Mouse (Mus musculus): ENCODE data around the gene Ccdc136.
"Not testable (repeated sequence)": the region's sequence is repeated elsewhere in the genome, so short reads cannot be mapped to it uniquely, and the experiment has no call there.

Gene Ccdc136

DNA sequence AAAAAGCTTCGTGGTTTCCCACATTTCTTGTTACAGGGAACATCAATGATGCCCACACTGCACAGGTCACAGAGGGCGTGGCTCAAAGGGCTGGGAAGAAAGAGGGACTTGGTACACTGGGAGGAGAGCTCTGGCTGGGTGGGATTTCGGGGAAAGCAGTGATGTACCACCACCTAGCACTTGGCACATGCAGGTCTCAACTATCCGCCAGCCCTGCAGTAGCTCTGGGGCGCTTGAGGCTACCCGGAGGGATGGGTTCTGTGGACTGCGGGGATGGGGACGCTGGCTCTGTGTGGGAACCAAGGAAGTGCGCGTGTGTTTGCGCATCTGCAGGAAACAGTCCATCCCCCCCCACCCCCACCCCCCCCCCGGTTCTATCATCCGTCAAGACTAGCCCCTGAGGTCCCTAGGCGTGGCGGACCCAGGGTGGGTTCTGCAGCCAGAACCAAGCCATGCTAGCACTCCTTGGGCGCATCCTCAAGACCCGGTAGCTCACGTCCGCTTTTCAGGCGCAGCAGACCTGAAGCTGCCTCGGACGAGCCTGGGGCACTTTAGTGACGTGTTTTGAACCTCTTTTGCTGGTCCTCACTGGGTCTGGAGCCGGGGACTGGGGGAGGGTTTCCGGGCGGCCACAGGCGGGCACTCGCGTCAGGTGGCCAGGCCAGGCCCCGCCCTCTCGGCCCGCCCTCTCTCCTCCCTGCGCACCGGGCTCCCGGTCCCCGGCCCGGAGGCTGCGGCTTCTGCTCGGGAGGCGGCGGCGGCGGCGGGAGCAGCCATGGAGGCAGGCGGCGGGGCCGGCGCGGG is at the start of gene Ccdc136:
Gene Ccdc136 (plus strand): TSS at position 400 of the 804 bp plus-strand sequence.
- peak; percentile 79 to 84 for DNase-seq

DNA sequence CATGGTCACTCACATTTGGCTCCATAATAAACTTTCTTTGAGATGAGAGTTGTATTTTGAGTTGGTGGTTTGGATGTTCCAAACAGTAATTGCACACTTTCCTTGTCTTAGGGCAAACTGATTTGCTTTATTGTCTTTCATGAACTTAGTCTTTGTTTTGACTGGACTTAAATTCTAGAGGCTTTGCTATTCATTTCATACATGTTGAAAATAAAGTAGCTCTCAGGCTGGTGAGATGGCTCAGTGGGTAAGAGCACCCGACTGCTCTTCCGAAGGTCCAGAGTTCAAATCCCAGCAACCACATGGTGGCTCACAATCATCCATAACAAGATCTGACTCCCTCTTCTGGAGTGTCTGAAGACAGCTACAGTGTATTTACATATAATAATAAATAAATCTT is 49.6 kb upstream of the Ccdc136 start:
- DNase-seq, result not testable (repeated sequence)

DNA sequence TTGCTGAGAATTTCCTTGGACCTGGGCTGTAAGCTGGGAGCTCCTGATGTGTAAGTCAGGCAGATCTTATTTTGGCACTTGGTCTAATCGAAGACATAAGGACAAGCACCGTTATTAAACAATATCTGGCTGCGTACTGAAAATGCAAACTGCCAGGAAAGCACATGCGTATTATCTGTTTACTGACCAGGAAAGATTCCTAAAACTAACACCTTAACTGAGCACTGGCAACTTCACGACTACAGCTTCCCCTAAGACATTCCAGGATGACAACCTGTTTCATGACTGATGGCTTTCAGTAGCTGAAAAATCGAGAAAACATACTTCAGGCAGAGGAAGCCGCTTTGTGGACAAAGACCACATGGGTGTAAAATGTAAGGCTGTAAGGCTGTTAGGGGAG is 48.9 kb upstream of the Ccdc136 start:
- DNase-seq, result peak in 1 of 2 experiments; percentile 8

DNA sequence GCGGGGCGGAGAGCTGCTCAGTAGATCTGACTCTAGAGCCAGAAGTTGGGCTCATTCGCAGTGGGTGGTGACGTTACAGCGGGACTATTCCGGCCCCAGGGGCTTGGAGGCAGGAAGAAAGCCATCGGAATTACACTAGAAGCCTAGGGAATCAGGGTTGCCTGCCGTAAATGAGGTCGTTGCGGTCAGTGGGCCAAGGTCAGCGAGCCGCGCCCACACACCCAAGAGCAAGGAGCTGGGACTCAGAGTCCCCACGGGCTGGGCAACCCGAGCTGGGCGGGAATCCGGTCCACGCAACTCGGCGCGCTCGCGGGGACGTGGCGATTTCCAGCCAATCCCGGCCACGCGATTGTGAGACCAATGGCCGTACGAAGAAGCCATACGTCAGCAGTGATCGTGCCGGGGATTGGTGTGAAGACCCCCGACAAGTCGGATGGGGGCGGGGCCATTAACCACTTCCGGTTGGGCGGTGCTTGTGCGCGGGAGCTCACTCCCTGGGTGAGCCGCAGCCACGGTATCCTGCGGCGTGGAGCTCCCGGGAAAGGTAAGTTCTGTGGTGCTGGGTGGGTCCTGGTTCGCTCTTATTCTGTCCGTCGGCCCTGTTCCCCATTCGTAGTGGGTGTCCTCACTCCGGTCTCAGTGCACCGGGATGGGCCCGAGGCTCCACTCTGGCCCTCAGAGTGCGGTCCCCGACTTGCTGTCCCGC is 48.3 kb upstream of the Ccdc136 start, which contains the start of gene Calu:
Gene Calu (plus strand): TSS at position 405 of the 706 bp plus-strand sequence.
- peak; percentile 100 for DNase-seq

DNA sequence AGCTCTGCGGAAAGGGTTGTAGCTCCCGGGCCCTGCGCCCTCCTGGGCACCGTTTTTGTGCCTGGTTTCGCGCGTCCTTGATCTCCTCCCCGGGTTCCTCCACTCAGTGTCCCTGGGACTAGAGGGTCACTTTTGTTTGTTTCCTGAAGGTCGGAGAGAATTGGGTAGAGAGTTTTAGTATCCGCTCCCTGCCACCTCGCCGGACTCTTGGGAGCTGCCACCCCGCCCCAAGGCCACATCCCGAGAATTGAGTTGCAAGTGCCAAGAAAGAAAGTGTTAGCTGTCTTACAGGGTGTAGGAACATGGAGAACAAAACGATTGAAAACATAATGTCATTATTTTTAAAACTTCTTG is 47.8 kb upstream of the Ccdc136 start:
- no peak for DNase-seq

DNA sequence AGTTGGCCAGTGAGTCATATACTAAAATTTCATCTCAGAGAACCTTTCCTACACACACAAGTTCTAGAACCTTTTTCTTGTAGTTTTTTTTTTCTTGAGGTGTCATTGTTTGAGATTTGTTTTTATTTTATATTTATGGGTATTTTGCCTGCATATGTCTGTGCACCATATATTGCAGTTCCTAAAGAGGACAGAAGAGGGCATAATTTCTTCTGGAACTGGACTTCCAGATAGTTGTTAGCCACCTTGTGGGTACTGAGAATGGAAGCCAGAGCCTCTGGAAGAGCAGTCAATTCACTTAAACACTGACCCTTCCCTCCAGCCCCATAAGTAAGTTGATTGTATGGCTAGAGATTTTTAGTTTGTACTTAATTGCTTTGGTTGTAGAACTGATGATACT is 44.5 kb upstream of the Ccdc136 start:
- DNase-seq, result no peak

DNA sequence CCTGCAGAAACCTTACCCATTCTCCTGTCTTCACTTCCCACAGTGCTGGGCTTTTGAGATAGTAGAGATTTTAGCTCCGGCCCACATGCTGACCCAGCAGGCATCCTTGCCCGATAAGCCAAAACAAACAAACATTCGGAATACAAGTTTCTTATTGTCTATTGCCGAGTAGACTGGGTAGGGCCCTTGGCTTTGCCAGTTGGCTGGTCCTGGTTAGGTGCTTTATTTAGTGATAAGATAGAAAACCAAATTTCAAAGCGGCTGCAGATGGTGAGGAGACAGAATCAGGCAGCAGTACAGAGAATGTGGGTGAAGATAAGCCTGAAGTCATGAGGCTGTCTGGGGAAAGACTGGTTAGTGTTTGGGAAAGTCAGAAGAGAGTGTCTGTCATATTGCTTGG is 43.3 kb upstream of the Ccdc136 start:
- DNase-seq, result no peak

DNA sequence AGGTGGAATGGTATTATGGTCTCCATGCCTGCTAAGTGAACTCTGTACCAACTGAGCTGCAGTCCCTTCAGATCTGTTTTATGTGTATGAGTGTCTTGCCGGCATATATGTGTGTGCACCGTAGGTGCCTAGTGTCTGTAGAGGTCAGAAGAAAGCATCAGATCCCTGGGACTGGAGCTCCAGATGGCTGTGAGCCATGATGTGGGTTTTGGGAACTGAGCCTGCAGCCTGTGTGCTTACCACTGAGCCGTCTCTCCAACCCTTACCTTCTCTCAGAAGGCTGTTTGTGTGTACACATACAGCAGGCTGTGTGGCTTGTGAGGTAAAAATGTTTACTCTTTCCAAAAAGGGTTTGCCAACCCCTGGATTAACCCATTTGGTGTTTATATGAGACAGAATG is 36.7 kb upstream of the Ccdc136 start:
- DNase-seq, result no peak

DNA sequence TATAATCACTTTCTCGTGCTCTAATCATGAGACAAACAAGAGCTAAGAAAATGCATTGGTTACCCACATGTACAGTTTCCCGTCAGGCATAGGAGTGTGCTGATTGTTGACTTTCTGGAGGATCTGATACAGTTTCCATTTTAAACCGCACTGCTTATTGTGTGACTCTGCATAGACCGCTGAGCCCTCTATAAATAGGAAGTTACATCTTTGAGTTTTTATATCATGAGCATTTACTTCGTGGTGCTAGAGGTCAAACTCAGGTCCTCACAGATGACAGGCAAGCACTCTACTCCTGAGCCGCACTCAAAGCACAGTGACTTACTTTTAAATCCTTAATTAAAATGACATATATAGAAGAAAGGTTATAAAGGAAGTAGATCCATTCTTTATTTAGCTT is 35.9 kb upstream of the Ccdc136 start:
- no peak for DNase-seq

DNA sequence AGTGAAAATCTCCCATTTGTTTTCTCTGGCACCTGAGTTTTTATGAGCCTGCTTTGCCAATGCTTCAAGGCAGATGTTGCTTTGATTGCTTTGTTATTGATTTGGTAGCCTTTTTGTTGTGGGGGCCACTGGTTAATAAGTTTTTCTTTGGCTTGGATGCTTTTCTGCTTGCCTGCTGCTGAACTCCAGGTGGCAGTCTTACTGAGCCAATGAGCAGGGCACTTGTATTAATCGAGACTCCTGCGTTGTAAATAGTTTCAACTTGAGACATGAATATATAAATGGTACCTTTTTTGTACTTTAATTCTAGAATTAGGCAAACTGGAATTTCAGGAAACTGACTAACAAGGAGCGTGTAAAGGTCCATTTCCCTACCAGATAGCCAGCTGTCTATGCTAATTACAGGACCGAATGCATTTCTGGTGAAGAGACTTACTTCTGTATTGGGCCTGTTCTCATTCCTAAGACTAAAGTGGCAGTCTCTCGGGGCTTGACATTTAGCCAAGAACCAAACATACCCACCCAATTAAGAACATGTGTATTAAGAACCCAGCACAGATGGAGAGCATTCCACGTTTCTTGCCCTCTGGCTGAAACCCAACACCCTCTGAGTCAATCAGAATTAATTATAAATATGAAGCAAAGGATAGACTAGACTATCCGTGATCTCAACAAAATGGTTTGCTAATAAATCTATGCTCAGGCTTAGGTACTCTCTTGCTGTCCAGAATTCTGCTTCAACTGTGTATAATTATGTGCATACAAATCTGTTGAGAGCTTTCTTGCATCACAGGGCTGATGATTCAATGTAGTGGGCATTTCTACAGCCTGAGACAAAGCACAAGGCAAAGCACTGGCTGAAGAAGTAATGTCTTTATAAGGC is 33.6 kb upstream of the Ccdc136 start:
- peak in 1 of 2 experiments; percentile 33 for DNase-seq

DNA sequence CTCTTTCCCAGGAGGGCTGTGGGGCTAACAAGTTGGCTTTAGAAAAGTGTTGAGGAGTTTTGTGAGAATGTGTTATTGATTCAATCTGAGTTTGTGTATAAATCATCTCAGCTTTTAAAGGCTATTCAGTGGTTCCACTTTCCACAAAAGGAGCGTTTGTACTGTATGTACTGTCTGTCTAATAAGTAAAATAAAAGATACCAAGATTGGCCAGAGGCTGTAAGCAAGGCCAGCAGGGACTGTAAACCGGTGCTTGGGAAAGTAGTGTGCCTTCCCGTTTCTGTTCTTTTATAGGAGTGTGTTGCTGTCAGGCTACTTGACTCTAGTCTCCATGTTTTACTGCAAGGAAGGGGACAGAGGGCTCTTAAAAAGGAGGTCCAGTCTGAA is 33.0 kb upstream of the Ccdc136 start:
- DNase-seq, result no peak

DNA sequence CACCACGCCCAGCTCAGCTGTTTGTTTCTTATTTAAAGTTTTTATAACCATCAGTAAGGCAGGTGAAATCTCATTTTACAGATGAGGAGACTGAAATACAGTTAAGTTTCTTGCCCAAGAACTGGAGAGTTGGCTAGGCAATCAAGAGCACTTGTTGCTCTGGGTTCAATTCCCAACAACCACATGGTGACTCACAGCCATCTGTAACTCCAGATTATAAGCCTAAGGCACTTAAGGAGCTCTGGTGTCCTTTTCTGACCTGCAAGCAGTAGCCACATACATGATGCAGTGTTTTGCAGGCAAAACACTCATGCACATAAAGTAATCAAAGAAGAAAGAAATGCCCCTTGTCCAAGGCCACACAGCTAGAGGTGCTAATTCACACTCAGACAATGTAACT is 30.8 kb upstream of the Ccdc136 start:
- DNase-seq, result no peak

DNA sequence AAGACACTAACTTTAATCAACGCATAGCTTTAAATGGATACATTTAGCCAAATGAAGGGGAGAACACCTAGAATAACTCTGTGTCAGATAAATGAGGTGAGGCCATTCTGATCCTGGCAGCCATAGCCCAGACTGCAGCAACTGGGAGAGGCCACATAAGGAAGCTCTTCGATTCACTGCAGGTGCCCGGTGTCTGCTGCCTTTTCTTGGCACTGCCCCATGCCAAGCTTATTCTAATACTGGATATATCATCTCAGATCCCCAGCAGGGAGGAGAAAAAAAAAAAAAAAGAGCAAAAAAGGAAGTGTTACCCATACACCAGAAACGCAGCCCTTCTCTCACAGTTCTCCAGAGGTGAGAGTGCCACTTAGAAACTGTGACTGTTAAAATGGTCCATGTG is 18.7 kb upstream of the Ccdc136 start:
- no peak for DNase-seq

DNA sequence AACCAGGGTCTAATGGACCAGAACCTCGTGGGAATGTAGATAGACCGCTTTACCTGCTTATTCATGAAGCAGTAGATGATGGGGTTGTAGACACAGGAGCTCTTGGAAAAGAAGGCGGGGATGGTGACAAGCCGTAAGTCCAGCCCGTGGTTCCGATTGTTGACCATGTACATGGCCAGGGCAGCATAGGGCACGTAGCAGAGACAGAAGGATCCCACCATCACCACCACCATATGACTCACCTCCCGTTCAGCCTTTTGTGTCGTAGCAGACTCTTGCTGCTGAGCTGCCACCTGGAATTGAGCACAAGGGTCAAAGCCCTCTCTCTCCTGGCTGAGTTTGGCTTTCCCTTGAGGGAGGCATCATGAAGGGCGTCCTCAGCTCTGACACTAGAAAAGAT is 17.4 kb upstream of the Ccdc136 start:
- no peak for DNase-seq

DNA sequence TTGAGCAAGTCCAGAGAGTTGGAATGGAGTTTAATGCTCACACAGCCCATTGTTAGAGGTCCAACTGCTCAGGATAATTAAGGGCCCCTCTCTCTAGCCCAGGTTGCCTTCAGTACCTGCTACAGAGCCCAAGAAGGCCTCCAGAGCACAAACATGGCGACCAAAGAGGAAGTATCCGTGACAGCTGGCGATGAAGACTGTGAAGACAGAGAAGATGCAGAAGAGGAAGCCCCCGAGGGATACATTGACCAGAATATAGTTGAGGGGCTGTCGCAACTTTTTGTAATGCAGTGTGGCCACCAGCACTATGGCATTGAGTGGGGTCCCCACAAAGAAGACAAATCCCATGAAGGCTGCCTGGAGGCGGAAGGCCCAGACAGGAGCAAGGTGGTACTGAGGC is 16.2 kb upstream of the Ccdc136 start:
- DNase-seq, result no peak

DNA sequence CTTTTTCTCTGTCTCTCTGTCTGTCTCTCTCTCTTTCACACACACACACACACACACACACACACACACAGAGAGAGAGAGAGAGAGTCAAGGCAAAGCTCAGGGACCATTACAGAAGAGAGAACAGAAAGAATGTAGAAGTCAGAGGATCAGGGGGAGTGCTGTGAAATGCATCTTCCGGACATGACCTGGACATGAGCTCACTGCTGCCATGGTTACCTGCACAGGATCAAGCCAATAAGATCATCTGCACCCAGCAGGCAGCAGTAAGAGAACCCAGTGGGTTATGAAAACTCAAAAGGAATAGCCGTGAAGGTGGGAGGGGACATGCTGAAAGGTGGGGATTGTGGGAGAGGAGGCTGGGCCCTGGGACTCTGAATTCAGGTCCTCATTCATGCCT is 13.7 kb upstream of the Ccdc136 start:
- no peak for DNase-seq

DNA sequence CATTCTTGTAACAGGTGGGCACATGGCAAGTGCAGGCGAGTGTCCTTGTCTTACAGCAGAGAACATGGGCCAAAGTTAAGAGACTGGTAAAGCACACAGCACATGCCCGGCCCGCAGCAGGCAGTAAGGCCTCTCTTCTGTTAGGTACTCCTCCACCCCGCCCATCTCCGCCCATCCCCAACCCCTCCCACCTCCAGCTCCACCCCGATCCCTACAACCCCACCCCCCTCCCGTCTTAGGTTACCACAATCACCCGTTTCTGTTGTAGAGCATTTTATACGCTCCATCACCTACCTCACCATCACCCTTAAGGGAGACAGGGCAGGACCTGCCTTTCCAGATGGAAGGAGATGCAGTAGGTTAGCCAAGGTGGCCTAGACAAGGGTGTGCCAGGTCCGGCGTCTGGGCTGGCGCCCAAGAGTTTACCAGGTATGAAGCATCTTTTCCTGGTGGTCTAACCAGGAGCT is 8.0 kb upstream of the Ccdc136 start, which contains the start of gene Opn1sw:
Gene Opn1sw (minus strand): TSS at position 417 of the 467 bp plus-strand sequence.
- peak; percentile 6 to 14 for DNase-seq

DNA sequence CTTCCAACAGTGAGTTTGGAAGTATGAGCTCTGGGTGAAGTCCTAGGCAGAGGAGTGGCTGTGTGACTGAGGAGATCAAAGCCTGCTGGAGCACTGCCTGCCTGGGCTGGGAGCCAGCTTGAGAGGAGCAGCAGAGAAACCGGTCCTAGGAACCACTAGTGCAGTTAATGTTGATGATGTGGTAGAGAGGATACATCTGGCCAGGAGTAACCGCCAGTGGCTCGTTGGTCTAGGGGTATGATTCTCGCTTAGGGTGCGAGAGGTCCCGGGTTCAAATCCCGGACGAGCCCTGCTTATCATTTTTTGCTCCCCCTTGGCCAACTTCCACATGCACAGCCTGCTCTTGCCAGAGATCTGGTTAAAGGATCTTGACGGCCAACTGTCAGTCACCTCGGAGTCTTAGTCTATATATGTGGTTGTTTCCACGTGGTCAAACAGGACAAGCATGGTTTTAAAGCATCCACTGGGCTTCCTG is 7.5 kb upstream of the Ccdc136 start:
- peak; percentile 87 to 92 for DNase-seq

DNA sequence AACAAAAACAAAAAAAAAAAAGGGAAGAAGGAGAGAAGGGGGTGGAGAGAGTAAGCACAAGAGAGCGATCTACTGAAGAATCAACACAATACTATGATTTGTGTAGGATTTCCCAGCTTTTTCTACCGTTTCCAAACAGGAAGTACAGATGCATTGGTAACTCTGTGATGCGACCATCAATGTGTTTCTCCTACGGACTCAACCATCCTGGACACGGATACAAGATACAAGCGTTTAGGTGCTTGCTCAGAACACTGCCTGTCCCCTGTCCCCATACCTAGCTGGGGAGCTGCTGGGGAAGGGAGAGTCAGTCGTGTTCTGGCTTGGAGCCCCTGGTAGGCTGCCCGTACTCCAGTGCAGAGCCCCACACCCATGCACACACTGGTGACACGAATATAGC is 6.7 kb upstream of the Ccdc136 start:
- no peak for DNase-seq

DNA sequence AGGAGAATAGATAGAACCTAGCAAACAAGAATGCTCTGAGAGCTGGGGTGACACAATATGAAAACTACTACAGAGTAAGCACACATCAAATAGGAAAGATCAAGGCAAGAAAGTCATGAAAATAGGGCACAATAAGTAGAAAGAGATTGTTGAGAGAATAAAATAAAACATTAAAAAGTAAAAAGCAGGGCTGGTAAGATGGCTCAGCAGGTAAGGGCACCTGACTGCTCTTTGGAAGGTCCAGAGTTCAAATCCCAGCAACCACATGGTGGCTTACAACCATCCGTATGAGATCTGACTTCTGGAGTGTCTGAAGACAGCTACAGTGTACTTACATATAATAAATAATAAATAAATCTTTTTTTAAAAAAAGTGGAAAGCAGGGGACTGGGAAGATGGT is 5.6 kb upstream of the Ccdc136 start:
- DNase-seq, result not testable (repeated sequence)

DNA sequence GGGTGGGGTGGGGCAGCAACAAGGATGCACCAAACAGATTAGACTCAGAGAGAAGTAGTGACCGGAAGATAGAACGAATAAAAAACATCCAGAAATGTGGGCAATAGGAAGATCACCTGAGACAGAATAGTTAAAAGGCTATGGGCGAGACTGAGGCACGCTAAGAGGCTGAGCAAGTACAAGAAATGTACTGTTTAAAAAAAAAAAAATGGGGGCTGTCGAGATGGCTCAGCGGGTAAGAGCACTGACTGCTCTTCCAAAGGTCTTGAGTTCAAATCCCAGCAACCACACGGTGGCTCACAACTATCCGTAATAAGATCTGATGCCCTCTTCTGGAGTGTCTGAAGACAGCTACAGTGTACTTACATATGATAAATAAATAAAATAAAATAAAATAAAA is 4.9 kb upstream of the Ccdc136 start:
- not testable (repeated sequence) for DNase-seq

DNA sequence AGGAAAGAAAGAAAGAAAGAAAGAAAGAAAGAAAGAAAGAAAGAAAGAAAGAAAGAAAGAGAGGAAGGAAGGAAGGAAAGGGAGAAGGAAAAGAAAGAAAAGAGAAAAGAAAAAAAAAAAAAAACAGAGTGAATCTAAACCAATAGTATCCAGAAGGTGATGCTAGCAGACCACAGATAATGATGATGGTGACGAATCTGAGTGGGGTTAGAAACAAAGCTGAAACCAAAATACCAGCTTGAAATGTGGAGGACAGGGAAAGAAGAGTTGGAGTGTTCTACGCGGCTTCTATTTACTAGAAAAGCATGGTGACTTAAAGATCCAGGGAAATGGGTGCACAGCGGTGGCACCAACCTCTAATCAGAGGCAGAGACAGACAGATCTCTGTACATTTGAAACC is 4.3 kb upstream of the Ccdc136 start:
- DNase-seq, result no peak

DNA sequence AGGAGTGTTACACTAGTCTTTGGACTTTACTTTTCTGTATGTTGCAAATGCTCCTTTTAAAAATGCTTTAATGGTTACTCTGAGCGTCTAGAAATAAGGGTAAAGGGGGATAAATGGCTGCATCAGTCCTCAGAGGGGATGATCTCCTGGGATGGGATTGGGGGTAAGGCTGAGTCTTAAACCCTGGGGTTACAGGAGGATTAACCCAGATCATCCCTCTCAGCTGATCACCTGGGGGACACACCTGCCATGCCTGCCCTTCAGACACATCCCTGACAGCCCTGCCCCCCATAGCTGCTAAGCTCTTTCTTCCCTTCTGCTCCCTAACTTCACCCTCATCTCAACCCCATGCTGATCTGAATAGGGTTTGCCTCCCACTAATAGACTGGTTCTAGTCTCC is 1.8 kb upstream of the Ccdc136 start:
- no peak for DNase-seq

All from lung, adult 18-20 months (tissue).